Mouse (Mus musculus) megakaryocyte, adult 5-6 weeks (primary cell): ENCODE measurements around the gene Hoxa5. TPM values are rescaled to one million over a fixed set of nuclear protein-coding genes. Genes with fewer than 3 reads are reported as not detected.

Experiments
- ATAC-seq: 2 replicates; pipeline ENCODE4 v1.8.0; 2016; ENCODE audit warnings: mild to moderate bottlenecking, inconsistent platforms; ENCODE audit not compliant: poor library complexity, severe bottlenecking
- total RNA-seq, 2 experiments: library from RNA; stranded (forward) in 1 of 2; stranded (reverse) in 1 of 2; fragments of 153-499, 151-499 nt in 1 of 2; fragments of 221-1000, 200-1000 nt in 1 of 2; gene quantifications; 2 replicates each; pipeline versions ENCODE4 v1.2.3 to v1.2.4; 2015 to 2017

The Hoxa5 gene
- total RNA-seq, 2 experiments from 2014 or later, result 0.13 to 0.18 TPM

DNA sequence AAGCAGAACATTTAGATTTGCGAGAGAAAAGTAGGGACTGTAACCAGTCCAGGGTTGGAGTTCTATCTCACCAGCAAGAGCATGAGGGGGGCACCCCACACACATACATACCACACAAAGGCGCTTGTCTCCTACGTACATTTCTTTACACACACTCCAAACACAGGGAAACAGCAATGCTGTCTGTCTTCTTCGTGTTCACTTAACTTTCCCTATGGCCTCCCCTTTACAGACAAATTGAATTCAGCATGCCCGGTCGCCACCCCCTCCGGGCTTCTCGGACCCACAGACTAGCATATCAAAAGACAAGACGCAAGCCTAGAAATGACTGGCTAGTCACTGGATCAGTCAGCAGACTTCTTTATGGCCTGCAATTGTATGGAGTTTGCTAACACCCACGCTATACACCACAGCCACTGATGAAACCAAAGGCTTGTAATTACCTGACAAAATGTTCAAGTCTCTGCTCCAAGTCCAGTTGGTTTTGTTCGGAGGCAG lies 24.1 kb downstream of the Hoxa5 start:
- no peak for ATAC-seq

- no peak for ATAC-seq
Observed at GRCm38 (mm10) chr6:52179690-52180089, 24.7 kb downstream of the Hoxa5 start.

DNA sequence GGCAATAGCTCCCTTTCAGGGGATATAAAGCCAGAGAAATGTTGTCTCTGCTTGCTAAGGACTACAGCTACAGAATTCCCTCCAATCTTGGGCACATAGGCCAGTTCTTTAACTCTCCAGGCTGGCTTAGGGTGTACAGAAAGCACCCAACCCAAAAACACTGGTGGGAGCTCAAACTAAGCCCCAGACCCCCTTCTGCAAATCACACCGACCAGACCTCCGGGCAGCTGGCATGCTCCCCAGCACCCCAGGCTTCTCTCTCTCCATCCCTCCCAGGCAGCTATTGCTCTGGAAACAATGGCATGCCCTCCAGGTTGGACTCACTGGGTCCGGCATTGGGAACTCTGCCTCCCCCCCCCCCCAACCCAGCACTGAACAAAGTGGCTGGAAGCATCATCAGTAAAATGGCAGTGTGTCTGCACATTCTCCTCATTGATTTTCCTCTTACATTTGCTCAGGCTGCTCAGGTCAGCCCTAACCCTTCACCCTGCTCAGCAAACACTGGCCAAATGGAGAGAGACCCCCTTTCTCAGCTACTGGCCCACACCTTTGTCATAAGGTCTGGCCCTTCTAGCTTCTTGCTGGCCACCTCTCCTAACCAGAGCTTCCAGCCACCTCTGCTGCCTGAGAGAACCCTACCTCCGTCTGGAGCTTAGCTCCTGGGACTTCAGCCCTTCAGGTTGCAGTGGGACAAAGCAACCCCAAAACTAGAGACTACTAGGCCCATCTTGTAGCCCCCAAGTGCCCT lies 25.3 kb downstream of the Hoxa5 start:
- no peak for ATAC-seq

DNA sequence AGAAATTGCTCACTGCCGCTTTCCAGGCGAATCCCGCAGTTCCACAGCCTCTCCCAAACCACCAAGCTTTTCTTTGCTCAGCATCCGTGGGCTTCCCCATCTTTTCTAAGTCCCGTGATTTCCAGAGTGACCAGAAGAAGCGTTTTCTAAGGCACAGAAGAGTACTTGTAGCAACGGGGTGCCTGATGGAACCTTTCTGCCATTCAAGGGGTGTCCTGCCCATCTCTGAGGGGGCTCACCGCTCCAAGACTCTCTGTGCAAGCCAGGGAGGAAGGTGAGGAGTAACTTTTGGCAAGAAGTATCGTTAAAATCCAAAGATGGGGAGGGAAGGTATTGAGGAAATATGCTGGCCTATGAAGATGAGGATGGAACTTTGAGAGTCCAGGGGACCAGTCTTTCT lies 26.6 kb downstream of the Hoxa5 start:
- ATAC-seq, result no peak

DNA sequence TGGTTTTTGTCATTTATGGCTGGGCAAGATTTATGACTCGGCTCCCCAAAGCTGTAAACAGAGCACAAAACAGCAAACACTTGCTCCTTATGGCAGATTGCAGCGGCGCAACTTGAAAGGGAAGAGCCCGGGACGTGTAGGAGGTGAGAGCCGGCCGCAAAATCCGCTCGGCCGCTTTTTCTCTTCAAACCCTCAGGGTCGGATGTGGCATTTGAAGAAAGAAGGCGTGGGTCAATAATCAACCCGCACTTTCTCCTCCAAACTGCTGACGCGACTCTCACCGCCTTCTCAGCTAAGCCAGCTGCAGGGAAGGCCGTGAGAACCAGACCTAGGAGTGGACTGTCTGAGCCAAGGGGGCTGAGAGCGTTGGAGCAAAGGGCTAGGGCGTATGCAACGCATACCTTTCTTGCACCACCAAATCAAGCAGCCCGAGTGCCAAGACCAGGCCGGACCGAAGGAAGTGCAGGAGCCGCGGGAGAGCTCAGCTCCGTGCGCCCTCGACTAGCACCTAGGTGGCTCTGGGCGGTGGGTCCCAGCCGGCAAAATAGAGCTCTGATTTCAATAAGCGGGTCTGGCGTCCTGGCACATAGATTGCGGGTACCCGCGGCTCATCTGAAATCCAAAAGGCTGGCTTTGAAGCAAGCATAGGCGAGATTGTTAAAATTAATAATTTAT lies 27.2 kb downstream of the Hoxa5 start, which contains the start of gene 5730596B20Rik:
TSS of gene 5730596B20Rik (plus strand) at position 438 of the 675 bp plus-strand sequence.
- ATAC-seq, result no peak

- ATAC-seq, result no peak
Observed at GRCm38 (mm10) chr6:52176391-52176790, 28.0 kb downstream of the Hoxa5 start.

GRCm38 (mm10) chr6:52175864-52176263 lies 28.5 kb downstream of the Hoxa5 start:
- no peak for ATAC-seq

GRCm38 (mm10) chr6:52174968-52175751 lies 29.2 kb downstream of the Hoxa5 start:
- ATAC-seq, result no peak

GRCm38 (mm10) chr6:52173648-52174047 lies 30.7 kb downstream of the Hoxa5 start:
- ATAC-seq, result no peak

DNA sequence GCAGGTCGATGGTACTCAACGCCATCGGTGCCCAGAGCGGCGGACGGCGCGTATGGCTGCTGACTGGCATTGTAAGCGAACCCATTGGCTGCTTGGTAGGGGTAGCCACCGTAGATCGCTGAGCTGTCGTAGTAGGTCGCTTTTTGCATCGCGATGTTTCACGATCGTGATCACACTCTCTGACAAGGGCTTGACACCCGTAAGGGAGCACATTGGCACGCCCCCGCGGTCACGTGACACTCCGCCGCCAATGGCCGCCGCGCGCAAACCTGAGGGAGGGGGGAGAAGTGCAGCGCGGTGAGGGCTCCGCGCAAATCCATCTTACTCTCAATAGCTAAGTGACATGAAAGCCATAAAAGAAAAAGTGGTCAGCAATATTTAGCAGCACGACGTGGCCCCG lies 31.9 kb downstream of the Hoxa5 start:
- no peak for ATAC-seq

DNA sequence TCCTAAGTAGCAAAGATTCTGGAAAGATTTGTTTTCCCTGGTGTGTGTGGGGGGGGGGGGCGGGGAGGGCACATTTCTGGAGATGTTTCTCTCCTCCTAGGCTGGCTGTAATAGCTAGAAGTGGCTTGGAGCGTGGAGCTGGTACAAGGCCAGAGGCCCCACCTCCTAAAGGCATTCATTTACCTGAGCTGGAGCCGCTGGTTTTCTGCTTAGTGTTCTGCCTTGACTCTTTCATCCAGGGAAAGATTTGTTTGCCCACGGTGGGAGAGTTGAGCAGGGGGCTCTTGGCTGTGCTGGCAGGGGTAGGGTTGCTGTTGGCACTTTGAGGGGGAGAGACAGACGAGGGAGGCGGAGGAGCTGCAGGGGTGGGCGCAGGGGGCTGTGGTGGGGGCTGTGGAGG lies 32.4 kb downstream of the Hoxa5 start:
- no peak for ATAC-seq

DNA sequence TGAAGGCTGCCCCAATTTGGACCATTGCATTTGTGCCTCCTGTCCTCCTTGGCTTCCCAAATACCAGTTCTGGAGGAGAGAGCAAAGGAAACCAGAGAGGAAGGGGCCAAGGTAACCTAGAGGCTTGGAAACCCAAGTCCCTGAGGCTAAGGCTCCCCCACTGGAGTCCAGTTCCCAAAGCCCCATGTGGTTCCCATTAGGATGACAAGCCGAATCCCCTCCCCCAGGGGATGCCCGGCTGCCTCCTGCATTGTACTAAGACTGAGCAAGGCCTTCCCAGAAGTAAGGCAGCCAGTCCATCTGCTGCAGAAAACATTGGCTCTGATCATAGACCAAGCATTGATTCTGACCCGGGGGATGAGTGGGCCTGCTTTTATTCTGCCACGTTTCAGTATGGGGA lies 33.1 kb downstream of the Hoxa5 start:
- no peak for ATAC-seq

GRCm38 (mm10) chr6:52170898-52171223 lies 33.5 kb downstream of the Hoxa5 start:
- no peak for ATAC-seq

- ATAC-seq, result no peak
Observed at GRCm38 (mm10) chr6:52170166-52170897, 34.1 kb downstream of the Hoxa5 start.

- ATAC-seq, result no peak
Observed at GRCm38 (mm10) chr6:52169499-52170165, 34.8 kb downstream of the Hoxa5 start.

GRCm38 (mm10) chr6:52168191-52169055 lies 36.0 kb downstream of the Hoxa5 start:
- ATAC-seq, result no peak

DNA sequence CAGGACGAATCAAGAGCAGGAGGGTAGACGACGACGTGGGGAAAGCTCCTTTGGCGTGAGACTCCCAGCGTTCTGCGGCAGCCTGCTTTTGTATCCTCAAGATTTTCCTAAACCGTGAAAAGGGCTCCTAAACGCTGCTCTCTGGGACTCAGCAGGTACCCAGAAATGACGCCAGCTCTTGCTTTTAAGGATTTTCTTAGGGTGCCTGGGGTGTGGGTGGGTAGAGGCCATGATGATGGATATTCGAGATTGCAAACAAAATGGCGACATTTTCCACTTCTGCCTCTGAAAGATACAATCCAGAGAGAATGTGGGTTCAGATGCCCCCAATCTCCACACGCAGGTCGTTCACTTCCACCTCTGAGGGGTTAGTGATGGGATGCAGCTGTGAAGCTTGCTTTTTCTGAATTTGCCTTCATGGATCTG lies 36.6 kb downstream of the Hoxa5 start:
- no peak for ATAC-seq

- no peak for ATAC-seq
Observed at GRCm38 (mm10) chr6:52167176-52167575, 37.2 kb downstream of the Hoxa5 start.

GRCm38 (mm10) chr6:52166431-52167077 lies 37.8 kb downstream of the Hoxa5 start:
- no peak for ATAC-seq
